In genomic region chr5:114557765-114558731, GRCm38 (mm10) we compare ENCODE assay signal across 12 mouse cellular contexts. TPM values are rescaled to one million over a fixed set of nuclear protein-coding genes. Genes with fewer than 3 reads are reported as not detected.
A peak's percentile ranks its signal among the peaks of the same experiment; 100 is the strongest.
DNase-seq lines count a peak whose midpoint lies in the region; ATAC-seq lines count a peak whose summit lies in the region.
"Had no signal": no experiment of that assay in that cellular context is flagged by ENCODE, and none has a peak within 500 bp of the region (broad histone marks: within the 10 kb centered on the region; RNA-seq: fewer than 3 reads in every experiment).

No protein-coding gene starts in this region.

- 0 out of 2 replicates have a peak overlapping the region, but pooled peaks have one; percentile 17 for H3K9ac ChIP-seq in kidney, embryonic 16.5 days (replicated peaks; ENCODE audit: low read length)
- H3K9ac ChIP-seq in embryonic facial prominence, embryonic 13.5 days, result peak overlapping the region; percentile 41; the same call in 1 of the 2 replicates
- H3K9ac ChIP-seq in limb, embryonic 12.5 days (replicated peaks), result no peak overlapping the region
- no peak overlapping the region for H3K9ac ChIP-seq in midbrain, embryonic 14.5 days (replicated peaks; ENCODE audit: low read length)

- 41% methylated on average over 20 of the region's 20 CpGs for WGBS in kidney, embryonic 16.5 days
- WGBS in embryonic facial prominence, embryonic 13.5 days, result 50% methylated on average over 20 of the region's 20 CpGs
- WGBS in limb, embryonic 12.5 days, result 30% methylated on average over 20 of the region's 20 CpGs
- 35% methylated on average over 20 of the region's 20 CpGs for WGBS in midbrain, embryonic 14.5 days

- peaks cover 38% of the 10 kb centered on the region for H3K4me1 ChIP-seq in kidney, embryonic 16.5 days (ENCODE audit: insufficient read depth, low read length)
- H3K4me1 ChIP-seq in embryonic facial prominence, embryonic 13.5 days, result peaks cover 35% of the 10 kb centered on the region
- peaks cover 40% of the 10 kb centered on the region for H3K4me1 ChIP-seq in limb, embryonic 12.5 days (replicated peaks)
- H3K4me1 ChIP-seq in midbrain, embryonic 14.5 days (ENCODE audit: control insufficient read depth, insufficient read depth, low read length), result peaks cover 9% of the 10 kb centered on the region; the same call in 1 of the 2 replicates

- peak; percentile 70 for ATAC-seq in kidney, embryonic 16.5 days (ENCODE audit: low FRiP score, low TSS enrichment)
- ATAC-seq in embryonic facial prominence, embryonic 13.5 days (ENCODE audit: insufficient number of reproducible peaks, insufficient read depth, low FRiP score, low TSS enrichment, low read depth), result no peak
- ATAC-seq in limb, embryonic 12.5 days (ENCODE audit: insufficient number of reproducible peaks, insufficient read depth, low FRiP score, low TSS enrichment, low read depth), result peak; percentile 57
- no peak for ATAC-seq in midbrain, embryonic 14.5 days (ENCODE audit: low FRiP score, low TSS enrichment)
- ATAC-seq in megakaryocyte-erythroid progenitor cell, adult 5-6 weeks (replicated peaks; ENCODE audit: low FRiP score, low TSS enrichment, poor library complexity, severe bottlenecking), result no peak
- no peak for ATAC-seq in CD4-positive, CD25-positive, alpha-beta regulatory T cell, adult 4 months

- no peaks in the 10 kb centered on the region for H3K36me3 ChIP-seq in kidney, embryonic 16.5 days (ENCODE audit: insufficient read depth, low read length)
- no peaks in the 10 kb centered on the region for H3K36me3 ChIP-seq in embryonic facial prominence, embryonic 13.5 days
- no peaks in the 10 kb centered on the region for H3K36me3 ChIP-seq in limb, embryonic 12.5 days
- no peaks in the 10 kb centered on the region for H3K36me3 ChIP-seq in midbrain, embryonic 14.5 days (ENCODE audit: control insufficient read depth, insufficient read depth, low read length)

- no peak for DNase-seq in kidney, postnatal 10 days
- DNase-seq in midbrain, embryonic 14.5 days, result peak; percentile 54
- no peak for DNase-seq in spleen, postnatal 10 days (ENCODE audit: low spot score in 2 of 2)
- DNase-seq: cerebellum, adult 11 months; heart, adult 11 months; right cerebral cortex, postnatal 4 days had no signal

- no peak overlapping the region for H3K4me2 ChIP-seq in kidney, embryonic 16.5 days (replicated peaks; ENCODE audit: low read depth, low read length)
- no peak overlapping the region for H3K4me2 ChIP-seq in embryonic facial prominence, embryonic 13.5 days
- peak overlapping the region; percentile 27 for H3K4me2 ChIP-seq in limb, embryonic 12.5 days
- H3K4me2 ChIP-seq in midbrain, embryonic 14.5 days (ENCODE audit: low read length), result no peak overlapping the region

- peak overlapping the region; percentile 74 for H3K27ac ChIP-seq in kidney, embryonic 16.5 days (ENCODE audit: low read length)
- H3K27ac ChIP-seq in embryonic facial prominence, embryonic 13.5 days, result peak overlapping the region; percentile 12; the same call in 1 of the 2 replicates
- H3K27ac ChIP-seq in limb, embryonic 12.5 days, result peak overlapping the region; percentile 81
- peak overlapping the region; percentile 26; the same call in 1 of the 2 replicates for H3K27ac ChIP-seq in midbrain, embryonic 14.5 days (replicated peaks; ENCODE audit: low read depth, low read length)

- H3K9me3 ChIP-seq in kidney, embryonic 16.5 days (ENCODE audit: low read length), result peaks cover 5% of the 10 kb centered on the region
- H3K9me3 ChIP-seq in embryonic facial prominence, embryonic 13.5 days, result no peaks in the 10 kb centered on the region
- H3K9me3 ChIP-seq in limb, embryonic 12.5 days, result peaks cover 11% of the 10 kb centered on the region
- no peaks in the 10 kb centered on the region for H3K9me3 ChIP-seq in midbrain, embryonic 14.5 days (ENCODE audit: control insufficient read depth, low read length)

- no peak overlapping the region for H3K4me3 ChIP-seq in kidney, embryonic 16.5 days (ENCODE audit: low read length)
- H3K4me3 ChIP-seq in embryonic facial prominence, embryonic 13.5 days, result no peak overlapping the region
- H3K4me3 ChIP-seq in limb, embryonic 12.5 days (replicated peaks), result no peak overlapping the region
- H3K4me3 ChIP-seq in midbrain, embryonic 14.5 days (replicated peaks; ENCODE audit: low read depth, low read length), result no peak overlapping the region
- H3K4me3 ChIP-seq: myocyte had no signal

- no peaks in the 10 kb centered on the region for H3K27me3 ChIP-seq in kidney, embryonic 16.5 days (ENCODE audit: insufficient read depth, low read length)
- H3K27me3 ChIP-seq in embryonic facial prominence, embryonic 13.5 days, result no peaks in the 10 kb centered on the region
- no peaks in the 10 kb centered on the region for H3K27me3 ChIP-seq in limb, embryonic 12.5 days
- no peaks in the 10 kb centered on the region for H3K27me3 ChIP-seq in midbrain, embryonic 14.5 days (ENCODE audit: control insufficient read depth, insufficient read depth, low read length)

RNA-seq across cellular contexts. Expression of gene Fam222a, which starts 9.8 kb away (rescaled TPM):
- polyA plus RNA-seq in kidney, embryonic 16.5 days (2015; fragmentation: Nextera tagmentation; extraction: Ambion mirVana), result 4.1 and 4.5 TPM in 2 replicates
- 1.2 and 1.3 TPM in 2 replicates for polyA plus RNA-seq in embryonic facial prominence, embryonic 13.5 days (2015; fragmentation: Nextera tagmentation; extraction: Ambion mirVana)
- polyA plus RNA-seq in limb, embryonic 12.5 days (2016; fragmentation: Nextera tagmentation; extraction: Ambion mirVana), result 1.7 and 2.1 TPM in 2 replicates
- polyA plus RNA-seq in midbrain, embryonic 14.5 days (2014; fragmentation: Nextera tagmentation; extraction: Ambion mirVana), result 5.7 and 7.0 TPM in 2 replicates
- total RNA-seq in megakaryocyte-erythroid progenitor cell, adult 5-6 weeks (2014; fragmentation: Nextera tagmentation), result 1.2 TPM in 1 of 2 replicates, not detected in the other
- 0.08 TPM in 1 of 2 replicates, not detected in the other for total RNA-seq in megakaryocyte-erythroid progenitor cell, adult 5-6 weeks (2017)
- not detected for polyA plus RNA-seq in CD4-positive, CD25-positive, alpha-beta regulatory T cell, adult 4 months (2017; shearing (Covaris generic))

Comparison
In these comparisons a context has a peak if more than half of its experiments do, and no peak if none do; other contexts are left out.
1. ATAC-seq: peak in kidney, embryonic 16.5 days (single experiment) and limb, embryonic 12.5 days (single experiment); none in embryonic facial prominence, embryonic 13.5 days (single experiment), midbrain, embryonic 14.5 days (single experiment), megakaryocyte-erythroid progenitor cell, adult 5-6 weeks (single experiment) and CD4-positive, CD25-positive, alpha-beta regulatory T cell, adult 4 months (single experiment).
2. H3K27ac ChIP-seq: peak in every context shown above with its lines; median percentile 81 in limb, embryonic 12.5 days; 74 in kidney, embryonic 16.5 days; 26 in midbrain, embryonic 14.5 days; 12 in embryonic facial prominence, embryonic 13.5 days.
3. H3K9ac ChIP-seq: peak in kidney, embryonic 16.5 days (single experiment) and embryonic facial prominence, embryonic 13.5 days (single experiment); none in limb, embryonic 12.5 days (single experiment) and midbrain, embryonic 14.5 days (single experiment).